Mouse (Mus musculus) embryonic facial prominence, embryonic 13.5 days (tissue): Measurements from ENCODE around the gene Dnttip2. TPM values are rescaled to one million over a fixed set of nuclear protein-coding genes. Genes with fewer than 3 reads are reported as not detected.
A peak's percentile ranks its signal among the peaks of the same experiment; 100 is the strongest.

ENCODE experiments used
- ATAC-seq: fragments of 200-750 bp; cut with Nextera tagmentation; 2 replicates; pipeline ENCODE4 v1.8.0; 2017; ENCODE audit warnings: low read depth; ENCODE audit not compliant: insufficient number of reproducible peaks, insufficient read depth, low FRiP score, low TSS enrichment
- H3K27ac ChIP-seq: fragments of 300-500 bp; sonication (generic); 2 replicates; pipeline ENCODE4 v1.5.1; 2015; ENCODE audit warnings: moderate library complexity, mild to moderate bottlenecking, inconsistent platforms
- H3K27me3 ChIP-seq: fragments of 300-500 bp; sonication (generic); 2 replicates; pipeline ENCODE4 v1.6.1; 2015; ENCODE audit warnings: mild to moderate bottlenecking, inconsistent platforms
- H3K36me3 ChIP-seq: fragments of 300-500 bp; sonication (generic); 2 replicates; pipeline ENCODE4 v1.6.1; 2015; ENCODE audit warnings: mild to moderate bottlenecking, inconsistent platforms
- H3K4me1 ChIP-seq: fragments of 300-500 bp; sonication (generic); 2 replicates; pipeline ENCODE4 v1.6.1; 2015; ENCODE audit warnings: inconsistent platforms
- H3K4me2 ChIP-seq: fragments of 300-500 bp; sonication (generic); 2 replicates; pipeline ENCODE4 v1.6.1; 2015; ENCODE audit warnings: moderate library complexity, mild to moderate bottlenecking, inconsistent platforms
- H3K4me3 ChIP-seq: fragments of 300-500 bp; sonication (generic); 2 replicates; pipeline ENCODE4 v1.5.1; 2015; ENCODE audit warnings: mild to moderate bottlenecking, inconsistent platforms
- H3K9ac ChIP-seq: fragments of 300-500 bp; sonication (generic); 2 replicates; pipeline ENCODE4 v1.6.1; 2015; ENCODE audit warnings: mild to moderate bottlenecking, inconsistent platforms
- H3K9me3 ChIP-seq: fragments of 300-500 bp; sonication (generic); 2 replicates; pipeline ENCODE4 v1.6.1; 2016; ENCODE audit warnings: inconsistent platforms
- WGBS: fragments of 180-500 bp; shearing (Covaris S2); methylation state at CpG from one replicate; pipeline ENCODE4 v1.1.7; 2015; ENCODE audit warnings: mixed read lengths; 5-methylcytosine and 5-hydroxymethylcytosine counted together
- polyA plus RNA-seq: library from polyadenylated mRNA; unstranded; fragments of >200 nt; fragmentation: Nextera tagmentation; extraction: Ambion mirVana; gene quantifications from 2 replicates; pipeline ENCODE4 v1.2.1, GENCODE M21; 2015

Dnttip2 gene
- polyA plus RNA-seq, 1 experiment from 2014 or later: 83.3 TPM

DNA sequence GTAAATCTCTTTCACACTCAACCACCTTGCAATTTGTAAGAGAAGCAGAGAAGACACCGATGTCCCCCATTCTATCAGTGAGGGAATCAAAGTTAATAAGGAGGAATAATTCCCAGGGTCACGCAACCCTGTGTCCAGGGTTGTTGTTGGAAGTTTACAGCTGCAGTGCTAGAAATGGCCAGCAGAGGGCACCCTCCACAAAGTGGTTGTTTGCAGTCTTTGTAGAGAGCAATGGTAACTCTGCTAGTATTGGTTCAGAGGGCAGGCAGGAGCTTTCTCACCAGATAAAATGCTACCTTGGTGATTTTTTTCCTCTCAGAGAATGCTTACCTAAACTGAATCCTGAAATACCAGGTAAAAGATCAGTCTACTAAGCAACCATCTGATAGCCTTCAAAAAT lies 37.9 kb downstream of the Dnttip2 start:
- 18% methylated on average over 2 of the region's 2 CpGs for WGBS
- no peak overlapping the region for H3K27ac ChIP-seq
- peaks cover 7% of the 10 kb centered on the region for H3K4me1 ChIP-seq
- no peak overlapping the region for H3K4me3 ChIP-seq
- H3K36me3 ChIP-seq: no peaks in the 10 kb centered on the region
- no peak overlapping the region for H3K9ac ChIP-seq
- H3K9me3 ChIP-seq: no peaks in the 10 kb centered on the region
- H3K27me3 ChIP-seq: 0 out of 2 replicates have a peak, but pooled peaks cover 3% of the 10 kb centered on the region
- H3K4me2 ChIP-seq: no peak overlapping the region
- ATAC-seq: no peak

DNA sequence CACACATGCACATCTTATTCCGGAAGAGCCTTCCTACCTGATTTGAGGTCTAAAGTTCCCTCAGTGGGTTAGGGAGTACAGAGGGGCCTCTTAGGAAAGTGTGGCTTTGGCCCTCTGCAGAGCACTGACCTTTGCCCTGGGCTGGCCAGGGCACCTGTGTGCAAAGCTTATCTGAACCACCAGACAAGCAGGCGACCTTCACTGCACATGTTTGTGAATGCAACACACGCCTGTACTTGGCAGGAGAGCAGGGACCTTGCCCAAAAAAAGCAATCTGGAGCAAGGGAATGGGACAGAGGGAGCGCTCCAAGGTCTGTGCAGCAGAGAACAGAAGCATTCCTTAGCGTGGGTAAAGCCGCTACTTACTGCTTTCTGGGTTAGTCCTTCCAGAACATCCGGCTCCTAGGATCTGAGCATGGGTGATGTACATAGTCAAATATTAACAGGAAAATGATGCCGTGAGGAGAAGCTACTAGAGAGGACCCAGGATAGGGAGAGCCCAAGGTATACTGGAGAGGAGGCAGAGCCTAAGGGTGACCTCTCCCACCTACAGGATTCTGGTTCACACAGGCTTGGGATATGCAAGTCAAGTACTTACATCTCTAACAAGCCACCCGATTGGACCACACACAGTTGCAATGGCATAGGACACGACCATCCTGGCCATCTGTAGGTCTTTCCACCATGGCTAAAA lies 38.9 kb downstream of the Dnttip2 start:
- no peak overlapping the region for H3K4me2 ChIP-seq
- 73% methylated on average over 10 of the region's 10 CpGs for WGBS
- no peak overlapping the region for H3K27ac ChIP-seq
- no peaks in the 10 kb centered on the region for H3K36me3 ChIP-seq
- H3K9ac ChIP-seq: no peak overlapping the region
- ATAC-seq: no peak
- 0 out of 2 replicates have a peak, but pooled peaks cover 3% of the 10 kb centered on the region for H3K27me3 ChIP-seq
- H3K4me1 ChIP-seq: peaks cover 7% of the 10 kb centered on the region
- H3K9me3 ChIP-seq: no peaks in the 10 kb centered on the region
- no peak overlapping the region for H3K4me3 ChIP-seq

DNA sequence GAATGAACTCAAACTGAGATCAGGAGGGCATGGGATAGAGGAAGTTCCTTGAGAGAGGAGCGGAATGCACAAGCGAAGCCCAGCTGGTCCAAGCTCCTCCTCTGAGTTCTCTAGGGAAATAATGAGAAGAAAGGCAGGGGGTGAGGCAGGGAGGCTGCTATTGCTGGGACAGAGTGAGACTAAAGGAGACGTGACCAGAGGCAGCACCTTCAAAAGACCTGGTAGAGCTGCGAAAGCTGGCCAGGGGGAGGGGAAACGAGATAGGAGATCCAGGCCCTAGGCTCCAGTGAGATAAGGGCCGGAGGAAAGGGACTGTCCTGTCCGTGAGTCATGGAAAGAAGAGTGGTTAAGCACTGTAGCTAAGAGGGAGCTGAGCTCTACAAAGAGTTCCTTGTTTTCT lies 39.7 kb downstream of the Dnttip2 start:
- Histone ChIP-seq H3K27me3 (0 out of 2 replicates have a peak, but pooled peaks cover 3% of the 10 kb centered on the region), H3K27ac (no peak overlapping the region), H3K9ac (no peak overlapping the region), H3K4me2 (no peak overlapping the region), H3K4me3 (no peak overlapping the region), H3K9me3 (no peaks in the 10 kb centered on the region), H3K36me3 (no peaks in the 10 kb centered on the region), H3K4me1 (peaks cover 7% of the 10 kb centered on the region)
- no peak for ATAC-seq
- WGBS: 50% methylated on average over 7 of the region's 7 CpGs

DNA sequence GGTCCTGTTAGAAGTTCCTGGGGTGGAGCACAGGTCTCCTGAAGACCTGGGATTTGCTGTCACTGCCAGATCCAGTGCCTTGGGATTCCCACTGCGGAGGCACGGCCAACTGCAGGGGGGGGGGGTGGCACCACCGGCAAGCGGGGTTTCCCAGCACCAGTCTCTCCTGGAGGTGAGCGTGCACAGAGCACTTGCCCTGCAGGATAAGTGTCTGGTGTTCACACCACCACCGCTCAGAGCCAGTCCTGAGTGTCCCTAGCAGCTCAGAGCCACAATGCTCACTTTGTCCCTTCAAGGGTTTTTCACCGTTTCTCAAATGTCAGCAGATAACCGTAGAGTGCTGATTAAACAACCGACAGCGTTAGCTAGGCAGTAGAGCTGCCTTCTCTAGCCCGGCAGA lies 42.4 kb downstream of the Dnttip2 start:
- H3K9ac ChIP-seq: no peak overlapping the region
- 6% methylated on average over 11 of the region's 11 CpGs for WGBS
- no peak overlapping the region for H3K4me3 ChIP-seq
- H3K27me3 ChIP-seq: 0 out of 2 replicates have a peak, but pooled peaks cover 3% of the 10 kb centered on the region
- no peak overlapping the region for H3K27ac ChIP-seq
- no peaks in the 10 kb centered on the region for H3K36me3 ChIP-seq
- H3K4me1 ChIP-seq: peaks cover 7% of the 10 kb centered on the region
- no peaks in the 10 kb centered on the region for H3K9me3 ChIP-seq
- peak overlapping the region; percentile 45 for H3K4me2 ChIP-seq
- ATAC-seq: no peak

DNA sequence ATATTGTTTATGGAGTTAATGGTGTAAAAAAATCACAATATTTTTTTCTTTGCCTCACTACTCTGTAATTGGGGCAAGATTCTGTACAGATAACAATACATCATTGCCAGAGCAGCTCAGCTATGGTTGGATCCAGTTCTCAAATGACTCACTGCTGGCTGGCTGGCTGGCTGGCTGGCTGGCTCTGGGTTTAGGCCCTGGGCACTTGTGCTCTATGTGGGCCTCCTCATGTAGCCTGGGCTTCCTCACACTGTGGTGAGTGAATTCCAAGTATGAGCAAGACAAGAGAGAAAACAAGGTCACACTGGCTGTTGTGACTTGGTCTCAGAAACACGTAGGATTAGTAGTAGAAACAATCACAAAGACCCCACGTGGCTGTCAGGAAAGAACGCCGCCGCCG lies 43.2 kb downstream of the Dnttip2 start:
- no peak for ATAC-seq
- Histone ChIP-seq H3K4me1 (peaks cover 13% of the 10 kb centered on the region), H3K36me3 (no peaks in the 10 kb centered on the region), H3K4me2 (no peak overlapping the region), H3K4me3 (no peak overlapping the region), H3K27ac (no peak overlapping the region), H3K9me3 (no peaks in the 10 kb centered on the region), H3K27me3 (0 out of 2 replicates have a peak, but pooled peaks cover 3% of the 10 kb centered on the region), H3K9ac (no peak overlapping the region)
- 84% methylated on average over 6 of the region's 6 CpGs for WGBS

DNA sequence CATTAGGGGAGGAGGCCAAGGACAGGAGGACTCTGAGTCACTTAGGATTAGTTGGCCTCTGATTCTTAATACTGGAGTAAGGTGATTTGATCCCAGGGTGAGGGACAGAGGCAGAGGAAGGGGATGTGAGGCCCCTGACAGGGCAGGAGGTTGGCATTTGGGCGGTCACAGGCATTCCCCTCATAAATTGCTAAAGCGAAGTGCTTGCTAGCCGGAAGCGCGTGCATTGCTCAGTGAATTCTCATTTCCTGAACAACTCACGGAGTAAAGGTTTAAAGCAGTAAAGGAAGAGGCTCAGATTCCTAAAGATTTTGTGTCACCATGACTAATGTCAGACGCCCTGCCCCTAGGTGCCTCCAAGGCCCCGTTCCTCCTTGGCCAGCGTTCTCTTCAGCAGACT lies 48.0 kb downstream of the Dnttip2 start:
- Histone ChIP-seq H3K27me3 (no peaks in the 10 kb centered on the region), H3K27ac (no peak overlapping the region), H3K4me2 (no peak overlapping the region), H3K9me3 (no peaks in the 10 kb centered on the region), H3K9ac (no peak overlapping the region), H3K36me3 (no peaks in the 10 kb centered on the region), H3K4me3 (no peak overlapping the region), H3K4me1 (peaks cover 10% of the 10 kb centered on the region)
- no peak for ATAC-seq
- WGBS: 32% methylated on average over 9 of the region's 9 CpGs

DNA sequence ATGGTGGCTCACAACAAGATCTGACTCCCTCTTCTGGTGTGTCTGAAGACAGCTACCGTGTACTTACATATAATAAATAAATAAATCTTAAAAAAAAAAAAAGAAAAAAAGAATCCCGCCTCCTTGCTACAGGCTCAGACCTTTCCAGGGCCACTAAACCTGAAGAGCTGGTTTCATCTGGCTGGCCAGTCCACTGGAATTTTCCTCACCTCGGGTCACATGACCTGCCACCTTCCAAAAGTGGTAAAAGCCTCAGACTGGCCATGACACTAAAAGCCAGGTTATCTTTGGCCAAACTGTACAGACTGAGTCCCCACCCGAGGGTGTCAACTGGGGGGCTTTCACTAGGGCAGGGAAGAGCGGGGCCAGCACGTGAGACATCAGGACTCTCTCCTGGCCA lies 49.7 kb downstream of the Dnttip2 start:
- Histone ChIP-seq H3K4me1 (peaks cover 10% of the 10 kb centered on the region), H3K36me3 (no peaks in the 10 kb centered on the region), H3K4me3 (no peak overlapping the region), H3K4me2 (no peak overlapping the region), H3K27ac (no peak overlapping the region), H3K27me3 (no peaks in the 10 kb centered on the region), H3K9ac (no peak overlapping the region), H3K9me3 (no peaks in the 10 kb centered on the region)
- WGBS: 82% methylated on average over 6 of the region's 6 CpGs
- no peak for ATAC-seq

DNA sequence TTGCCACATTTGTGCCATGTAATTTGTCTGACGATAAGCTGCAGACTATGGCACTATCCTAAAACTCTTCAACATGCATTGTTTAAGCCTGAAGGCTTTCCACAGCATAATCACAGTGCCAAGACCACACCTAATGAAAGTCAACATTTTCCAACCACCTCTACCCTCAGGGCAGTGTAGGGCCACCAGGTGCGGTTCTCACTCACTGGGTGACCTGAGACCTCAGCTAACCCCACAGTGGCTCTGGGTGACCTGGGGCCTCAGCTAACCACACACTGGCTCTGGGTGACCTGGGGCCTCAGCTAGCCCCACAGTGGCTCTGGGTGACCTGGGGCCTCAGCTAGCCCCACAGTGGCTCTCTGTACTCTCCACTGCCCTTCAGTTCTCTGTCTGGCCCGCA lies 50.3 kb downstream of the Dnttip2 start:
- Histone ChIP-seq H3K4me1 (peaks cover 10% of the 10 kb centered on the region), H3K4me3 (no peak overlapping the region), H3K4me2 (no peak overlapping the region), H3K36me3 (no peaks in the 10 kb centered on the region), H3K27ac (no peak overlapping the region), H3K9ac (no peak overlapping the region), H3K27me3 (no peaks in the 10 kb centered on the region), H3K9me3 (no peaks in the 10 kb centered on the region)
- no peak for ATAC-seq
- 72% methylated on average over 3 of the region's 3 CpGs for WGBS

DNA sequence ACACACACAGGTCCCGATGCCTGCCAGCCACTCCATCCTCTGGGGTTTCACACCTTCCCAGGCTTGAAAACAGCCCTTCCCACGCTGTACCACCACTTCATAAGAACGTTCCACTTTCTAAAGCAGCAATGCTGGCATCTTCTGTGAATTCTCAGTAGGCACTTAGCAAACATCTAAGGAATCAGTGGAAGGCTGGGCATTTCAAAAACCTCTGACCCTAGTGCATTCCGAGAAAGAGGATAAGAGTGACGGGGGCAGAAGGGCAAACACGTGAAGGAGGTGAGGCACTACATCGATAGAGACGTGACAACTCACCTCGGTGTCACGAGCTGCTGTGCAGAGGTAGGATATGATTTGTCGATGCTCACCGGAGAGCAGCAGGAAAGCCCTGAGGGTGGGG lies 56.3 kb downstream of the Dnttip2 start:
- ATAC-seq: no peak
- H3K9ac ChIP-seq: no peak overlapping the region
- no peak overlapping the region for H3K4me3 ChIP-seq
- H3K36me3 ChIP-seq: no peaks in the 10 kb centered on the region
- H3K9me3 ChIP-seq: no peaks in the 10 kb centered on the region
- WGBS: 71% methylated on average over 12 of the region's 12 CpGs
- H3K4me1 ChIP-seq: peaks cover 21% of the 10 kb centered on the region
- H3K27ac ChIP-seq: no peak overlapping the region
- H3K4me2 ChIP-seq: no peak overlapping the region
- 0 out of 2 replicates have a peak, but pooled peaks cover 3% of the 10 kb centered on the region for H3K27me3 ChIP-seq

DNA sequence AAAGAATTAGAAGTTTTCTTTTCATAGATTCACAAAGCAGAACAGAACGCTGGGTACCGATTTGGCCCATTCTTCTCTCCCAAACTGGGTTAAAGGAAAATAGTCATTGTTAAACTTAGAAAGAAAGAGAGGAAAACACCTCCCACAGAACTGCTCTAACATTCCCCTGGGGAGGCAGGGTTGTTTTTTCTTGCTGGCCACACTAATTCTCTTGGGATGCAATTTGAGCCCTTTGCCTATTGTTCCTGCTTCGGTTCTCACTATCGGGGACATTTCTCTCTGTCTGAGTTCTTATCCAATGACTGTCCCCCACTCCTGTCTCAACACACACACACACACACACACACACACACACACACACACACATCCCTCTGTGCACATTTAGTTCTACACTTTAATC lies 59.3 kb downstream of the Dnttip2 start:
- Histone ChIP-seq H3K36me3 (no peaks in the 10 kb centered on the region), H3K4me2 (0 out of 2 replicates have a peak overlapping the region, but pooled peaks have one; percentile 15), H3K27ac (0 out of 2 replicates have a peak overlapping the region, but pooled peaks have one; percentile 28), H3K9ac (no peak overlapping the region), H3K4me1 (peaks cover 21% of the 10 kb centered on the region), H3K4me3 (no peak overlapping the region), H3K27me3 (0 out of 2 replicates have a peak, but pooled peaks cover 3% of the 10 kb centered on the region), H3K9me3 (no peaks in the 10 kb centered on the region)
- no peak for ATAC-seq
- 39% methylated on average over 4 of the region's 4 CpGs for WGBS

DNA sequence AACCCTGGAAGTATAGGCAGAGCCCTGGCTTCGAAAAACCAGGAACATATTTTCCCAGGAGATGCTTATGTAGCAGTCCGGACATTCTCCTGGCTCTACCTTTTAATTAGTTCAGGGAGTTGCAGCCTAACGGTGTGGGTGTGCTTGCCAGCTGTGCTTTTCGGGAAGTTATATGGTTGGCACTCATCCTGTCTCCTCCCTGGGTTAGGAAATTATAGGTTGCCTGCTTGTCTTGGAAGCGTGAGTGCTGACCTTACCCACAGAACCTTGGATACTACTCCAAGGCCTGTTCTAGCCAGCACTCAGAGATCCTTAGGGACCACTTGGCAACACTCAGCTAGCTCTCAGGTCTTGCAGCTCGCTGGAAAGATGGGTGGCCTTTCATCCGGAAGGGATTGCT lies 59.7 kb downstream of the Dnttip2 start:
- Histone ChIP-seq H3K9ac (no peak overlapping the region), H3K4me2 (peak overlapping the region; percentile 15; the same call in 1 of the 2 replicates), H3K36me3 (no peaks in the 10 kb centered on the region), H3K4me3 (no peak overlapping the region), H3K9me3 (no peaks in the 10 kb centered on the region), H3K4me1 (peaks cover 21% of the 10 kb centered on the region), H3K27ac (peak overlapping the region; percentile 40; the same call in 1 of the 2 replicates), H3K27me3 (0 out of 2 replicates have a peak, but pooled peaks cover 3% of the 10 kb centered on the region)
- WGBS: 27% methylated on average over 7 of the region's 7 CpGs
- peak; percentile 56; the same call in 1 of the 2 replicates for ATAC-seq

DNA sequence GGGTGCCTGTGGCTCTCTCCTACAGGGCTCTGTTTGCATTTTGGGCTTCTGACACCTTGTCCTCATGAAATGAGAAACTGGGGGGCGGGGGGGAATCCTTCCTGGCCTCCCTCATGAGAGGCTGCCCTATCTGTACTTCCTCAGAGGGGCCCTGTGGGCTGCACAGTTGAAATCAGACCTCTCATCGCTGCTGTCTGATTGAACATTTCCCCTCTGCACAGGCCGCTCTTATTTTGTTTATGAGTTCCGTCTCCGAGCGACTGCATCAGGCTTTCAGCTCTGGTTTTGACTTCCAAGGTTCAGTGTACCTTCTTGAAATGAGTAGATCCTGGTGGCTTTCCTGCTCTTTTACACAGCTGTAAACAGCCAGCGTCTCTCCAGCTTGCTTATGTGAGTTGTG lies 60.2 kb downstream of the Dnttip2 start:
- H3K4me3 ChIP-seq: no peak overlapping the region
- no peaks in the 10 kb centered on the region for H3K9me3 ChIP-seq
- 30% methylated on average over 7 of the region's 7 CpGs for WGBS
- ATAC-seq: 0 out of 2 replicates have a peak, but pooled peaks have one; percentile 66
- no peaks in the 10 kb centered on the region for H3K36me3 ChIP-seq
- H3K4me1 ChIP-seq: peaks cover 21% of the 10 kb centered on the region
- H3K9ac ChIP-seq: no peak overlapping the region
- peak overlapping the region; percentile 40; the same call in 1 of the 2 replicates for H3K27ac ChIP-seq
- 0 out of 2 replicates have a peak, but pooled peaks cover 3% of the 10 kb centered on the region for H3K27me3 ChIP-seq
- peak overlapping the region; percentile 15; the same call in 1 of the 2 replicates for H3K4me2 ChIP-seq
